Mouse (Mus musculus): ENCODE data around the gene C1rl. TPM values are rescaled to one million over a fixed set of nuclear protein-coding genes. Genes with fewer than 3 reads are reported as not detected.
A peak's percentile ranks its signal among the peaks of the same experiment; 100 is the strongest.
"Not testable (repeated sequence)": the region's sequence is repeated elsewhere in the genome, so short reads cannot be mapped to it uniquely, and the experiment has no call there.

Gene C1rl
- total RNA-seq, 2 experiments from 2014 or later, result 0.25 to 0.37 TPM

DNA sequence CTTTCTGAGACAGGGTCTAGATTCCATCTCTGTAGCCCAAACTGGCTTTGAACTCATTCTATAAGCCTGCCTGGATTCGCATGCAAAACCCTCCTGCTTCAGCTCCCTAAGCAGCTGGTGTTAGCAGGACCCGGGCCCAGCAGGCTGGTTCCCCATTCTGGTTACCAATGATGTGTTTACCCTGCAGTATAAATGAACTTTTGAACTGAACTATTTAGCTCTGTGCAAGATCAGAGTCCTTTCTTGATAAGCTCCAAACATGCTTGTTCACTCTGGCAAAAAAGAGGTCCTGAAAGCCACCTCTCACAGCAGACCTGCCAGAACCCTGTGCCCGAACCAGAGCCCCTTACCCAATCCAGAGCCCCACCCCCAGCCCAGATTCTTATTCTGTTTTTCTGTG is 35.0 kb downstream of the C1rl start:
- TF ChIP-seq CTCF (IDR thresholded peaks at IDR 0.05), result no peak
- intact Hi-C loops (cut with DNase I), result no loop called here
- no peak overlapping the region for H3K27ac ChIP-seq
- no peak for DNase-seq (ENCODE audit: extremely low spot score in 1 of 2, low spot score in 2 of 2)
- no peak overlapping the region for H3K4me3 ChIP-seq

DNA sequence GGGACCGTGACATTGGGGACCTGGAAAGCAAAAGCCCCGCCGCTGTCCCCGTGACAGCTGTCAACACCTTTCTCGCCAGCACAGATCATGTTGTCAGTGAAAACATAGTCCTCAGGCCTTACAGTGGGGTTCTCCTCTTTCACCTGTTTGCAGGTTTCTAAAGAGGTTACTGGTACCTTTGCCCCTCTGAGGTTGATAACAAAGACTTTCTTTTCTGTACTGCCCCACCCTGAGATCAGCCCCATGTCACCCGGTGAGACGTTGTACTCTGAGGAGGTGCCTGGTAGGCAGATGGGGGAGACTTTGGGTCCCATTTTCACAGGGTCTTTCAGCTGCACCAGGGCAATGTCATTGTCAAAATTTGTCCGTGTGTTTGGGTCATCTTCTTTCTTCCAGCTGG is 38.2 kb downstream of the C1rl start:
- intact Hi-C loops (cut with DNase I), result no loop called here
- no peak for TF ChIP-seq CTCF (IDR thresholded peaks at IDR 0.05)

DNA sequence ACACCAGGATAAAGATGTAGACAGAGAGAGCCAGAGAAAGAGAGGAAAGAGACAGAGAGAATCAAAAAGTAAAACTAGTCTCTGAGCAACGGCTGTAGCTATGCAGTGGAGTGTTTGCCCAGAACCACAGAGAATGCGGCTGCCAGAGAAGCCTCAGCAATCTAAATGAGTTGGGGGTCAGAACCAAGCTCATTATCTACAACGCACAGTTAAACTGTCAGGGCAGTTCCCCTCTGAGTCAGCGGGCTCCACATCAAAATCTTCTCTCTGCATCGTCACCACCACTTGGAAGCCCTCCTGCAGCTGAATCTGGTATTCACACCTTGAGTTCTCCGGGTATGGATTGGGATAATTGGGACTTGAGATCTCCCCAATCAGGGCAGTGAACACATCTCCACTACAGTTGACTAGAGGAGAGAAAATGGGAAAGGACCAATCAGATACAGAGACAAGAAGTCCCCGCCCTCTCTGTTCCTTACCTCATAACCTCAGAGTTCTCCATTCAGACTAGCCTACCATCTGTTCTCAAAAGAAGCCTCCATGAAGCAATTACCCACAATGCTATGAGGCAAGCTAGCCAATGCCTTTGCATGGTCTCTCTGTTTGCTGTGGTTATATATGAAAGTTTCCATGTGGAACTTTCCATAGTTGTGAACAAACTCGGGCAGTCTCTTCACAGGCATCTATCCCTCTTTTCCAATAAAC is 43.4 kb downstream of the C1rl start:
- intact Hi-C loops (cut with DNase I); H3K27ac ChIP-seq; H3K4me3 ChIP-seq; DNase-seq (ENCODE audit: extremely low spot score in 1 of 2, low spot score in 2 of 2): not testable (repeated sequence)

More for the DNA sequence above, 38.2 kb downstream of the C1rl start:
- DNase-seq (ENCODE audit: extremely low spot score in 1 of 2, low spot score in 2 of 2), result no peak
- H3K27ac ChIP-seq, result no peak overlapping the region
- no peak overlapping the region for H3K4me3 ChIP-seq

DNA sequence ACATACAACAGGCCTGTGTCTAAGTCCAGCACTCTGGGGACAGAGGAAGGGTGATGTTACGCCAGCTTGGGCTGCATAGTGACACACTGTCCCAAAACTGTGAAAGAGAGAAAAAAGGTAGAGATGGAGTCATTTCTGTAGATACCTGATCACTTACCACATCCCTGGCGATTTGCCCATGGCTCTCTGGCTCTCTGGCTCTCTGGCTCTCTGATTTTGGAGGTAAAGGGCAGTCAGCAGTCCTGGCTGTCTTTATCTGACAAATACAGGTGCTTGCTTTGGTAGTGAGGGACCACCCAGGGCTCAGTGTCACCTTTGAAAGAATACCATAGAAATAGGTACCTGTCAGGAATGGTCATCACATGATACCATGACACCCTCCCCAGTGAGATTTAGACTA is 48.3 kb downstream of the C1rl start:
- intact Hi-C loops (cut with DNase I); DNase-seq (ENCODE audit: extremely low spot score in 1 of 2, low spot score in 2 of 2); H3K4me3 ChIP-seq; H3K27ac ChIP-seq: not testable (repeated sequence)

DNA sequence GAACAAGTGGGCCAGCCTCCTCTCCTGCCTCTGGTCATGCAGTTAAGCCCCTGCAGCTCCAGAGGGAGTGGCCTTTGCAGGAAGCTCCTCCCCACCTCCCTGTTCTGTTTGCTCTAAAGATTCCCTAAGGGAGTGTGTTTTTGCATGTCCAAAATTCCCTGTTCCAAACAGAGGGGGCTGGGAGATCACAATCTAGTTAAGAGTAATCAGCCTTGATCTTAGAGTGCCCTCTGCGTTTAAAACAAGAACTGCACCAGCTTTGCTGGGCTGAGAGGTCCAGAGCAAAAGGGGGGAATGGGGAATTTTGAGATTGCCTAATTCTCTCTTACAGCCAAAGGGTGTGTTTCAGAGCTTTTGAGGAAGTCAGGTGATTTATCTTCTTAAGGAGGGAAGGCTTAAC is 49.4 kb downstream of the C1rl start, which contains the start of gene C1s1:
C1s1 (minus strand) TSS at position 76 of the 400 bp plus-strand sequence.
- intact Hi-C loops (cut with DNase I), result loop anchor here (1.0 to 2.0 kb wide), 3 partner anchors 29 to 61 kb away; partner anchors contain the start of genes C1ra and C1rl
- H3K4me3 ChIP-seq, H3K27ac ChIP-seq: not testable (repeated sequence)
- DNase-seq (ENCODE audit: extremely low spot score in 1 of 2, low spot score in 2 of 2), result peak; percentile 26 to 49
- peak; percentile 68 for TF ChIP-seq CTCF (IDR thresholded peaks at IDR 0.05)

DNA sequence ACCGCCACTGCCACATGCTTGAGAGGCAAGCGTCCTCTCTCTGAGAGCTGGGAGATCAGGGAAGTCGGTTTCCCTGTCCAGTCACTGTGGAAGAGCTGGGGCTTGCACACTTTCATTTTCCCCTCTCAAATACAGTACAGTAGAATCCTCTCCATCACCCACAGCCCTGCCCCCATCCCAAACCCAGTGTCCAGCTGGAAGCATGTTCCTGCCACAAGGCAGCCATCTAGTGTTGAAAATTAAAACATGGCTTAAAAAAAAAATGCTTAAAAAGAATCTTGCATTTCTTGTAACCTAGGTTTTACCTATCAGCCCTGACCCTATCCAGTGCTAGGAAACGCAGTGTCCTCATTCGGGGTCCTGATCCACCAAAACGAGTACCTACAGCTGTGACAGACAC is 51.6 kb downstream of the C1rl start:
- no peak overlapping the region for H3K27ac ChIP-seq
- DNase-seq (ENCODE audit: extremely low spot score in 1 of 2, low spot score in 2 of 2), result no peak
- peak; percentile 34 for TF ChIP-seq CTCF (IDR thresholded peaks at IDR 0.05)
- H3K4me3 ChIP-seq, result no peak overlapping the region
- intact Hi-C loops (cut with DNase I), result no loop called here

DNA sequence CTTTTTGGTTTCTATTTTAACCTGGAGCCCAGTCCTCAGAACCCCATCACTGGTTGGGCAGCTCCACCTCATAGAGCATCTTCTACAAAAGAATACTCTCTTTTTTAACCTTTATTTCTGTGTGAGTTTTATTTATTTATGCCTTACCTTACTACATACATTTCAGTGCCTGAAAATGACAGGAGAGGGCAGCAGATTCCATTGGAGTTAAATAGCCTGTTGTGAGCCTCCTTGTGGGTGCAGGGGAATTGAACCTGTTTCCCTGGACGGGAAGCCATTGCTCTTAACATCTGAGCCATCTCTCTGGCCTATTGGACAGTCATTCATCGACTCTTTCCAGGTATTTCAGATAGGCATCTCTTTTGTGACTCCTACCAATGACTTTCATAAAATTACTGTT is 52.5 kb downstream of the C1rl start:
- intact Hi-C loops (cut with DNase I), result no loop called here
- no peak overlapping the region for H3K4me3 ChIP-seq
- TF ChIP-seq CTCF (IDR thresholded peaks at IDR 0.05), result peak; percentile 21
- H3K27ac ChIP-seq, result no peak overlapping the region
- DNase-seq (ENCODE audit: extremely low spot score in 1 of 2, low spot score in 2 of 2), result no peak

DNA sequence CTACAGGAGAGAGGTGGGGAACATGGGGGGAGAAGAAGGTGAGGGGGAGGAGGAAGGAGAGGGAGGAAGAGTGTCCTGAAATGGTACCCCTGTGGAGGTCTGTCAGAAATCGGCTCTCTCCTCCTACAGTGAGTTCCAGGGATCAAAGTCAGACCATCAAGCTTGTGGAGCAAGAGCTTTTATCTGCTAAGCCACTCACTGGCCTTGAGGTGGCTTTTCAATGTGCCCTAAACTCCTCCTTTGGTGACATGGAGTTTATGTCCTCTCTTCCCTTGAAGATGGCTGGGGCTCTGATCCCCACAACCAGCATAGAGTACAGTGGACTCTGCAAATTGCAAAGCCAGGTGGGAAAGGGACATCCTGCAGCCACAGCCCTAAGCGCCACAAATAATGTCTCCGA is 55.1 kb downstream of the C1rl start:
- H3K27ac ChIP-seq; DNase-seq (ENCODE audit: extremely low spot score in 1 of 2, low spot score in 2 of 2); H3K4me3 ChIP-seq; intact Hi-C loops (cut with DNase I): not testable (repeated sequence)

DNA sequence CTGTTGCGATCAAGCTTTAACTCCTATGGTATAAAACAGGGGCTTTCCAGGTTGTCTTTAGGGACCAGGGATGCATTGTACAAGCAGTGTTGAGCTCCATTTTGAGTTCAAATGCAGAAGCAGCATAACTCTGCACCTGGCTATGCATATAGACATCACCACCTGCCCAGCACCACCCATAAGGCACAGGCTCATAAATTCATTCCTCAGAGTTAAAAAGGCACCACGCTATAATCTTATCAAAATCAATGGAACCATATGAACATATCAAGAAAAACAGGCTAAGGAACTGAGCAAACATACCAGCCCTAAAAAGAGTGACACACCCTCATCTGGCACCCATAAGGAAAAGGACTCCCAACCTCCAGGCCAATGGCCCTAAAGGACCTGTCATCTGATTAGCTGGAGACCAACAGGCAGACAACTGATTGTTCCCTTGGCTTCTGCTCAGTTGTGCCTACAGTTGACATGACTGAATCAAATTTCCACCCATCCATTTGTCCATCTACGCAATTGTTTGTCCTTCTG is 56.2 kb downstream of the C1rl start:
- intact Hi-C loops (cut with DNase I), result no loop called here
- no peak for TF ChIP-seq CTCF (IDR thresholded peaks at IDR 0.05)
- no peak for DNase-seq (ENCODE audit: extremely low spot score in 1 of 2, low spot score in 2 of 2)
- Histone ChIP-seq H3K27ac (no peak overlapping the region), H3K4me3 (no peak overlapping the region)

DNA sequence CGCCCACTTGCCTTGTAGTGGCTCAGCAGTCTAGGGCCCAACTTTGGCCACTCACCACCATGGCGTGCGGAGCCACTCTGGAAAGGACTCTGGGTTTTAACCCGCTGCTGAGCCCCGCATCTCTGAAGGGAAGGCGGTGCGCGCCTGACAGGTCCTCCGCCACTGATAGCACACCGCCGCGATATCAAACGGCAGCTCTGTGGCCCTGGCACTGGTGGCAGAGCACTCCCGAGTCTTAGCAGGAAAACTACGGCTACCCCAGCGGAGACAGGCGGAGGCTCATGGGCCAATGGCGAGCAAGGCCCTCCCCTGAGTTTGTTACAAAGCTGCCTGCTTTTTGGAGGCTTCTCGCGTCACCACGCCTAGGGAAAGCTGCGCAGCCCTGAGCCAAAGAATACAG is 59.9 kb downstream of the C1rl start:
- no peak for DNase-seq (ENCODE audit: extremely low spot score in 1 of 2, low spot score in 2 of 2)
- Histone ChIP-seq H3K4me3 (no peak overlapping the region), H3K27ac (no peak overlapping the region)
- intact Hi-C loops (cut with DNase I), result no loop called here
- no peak for TF ChIP-seq CTCF (IDR thresholded peaks at IDR 0.05)

DNA sequence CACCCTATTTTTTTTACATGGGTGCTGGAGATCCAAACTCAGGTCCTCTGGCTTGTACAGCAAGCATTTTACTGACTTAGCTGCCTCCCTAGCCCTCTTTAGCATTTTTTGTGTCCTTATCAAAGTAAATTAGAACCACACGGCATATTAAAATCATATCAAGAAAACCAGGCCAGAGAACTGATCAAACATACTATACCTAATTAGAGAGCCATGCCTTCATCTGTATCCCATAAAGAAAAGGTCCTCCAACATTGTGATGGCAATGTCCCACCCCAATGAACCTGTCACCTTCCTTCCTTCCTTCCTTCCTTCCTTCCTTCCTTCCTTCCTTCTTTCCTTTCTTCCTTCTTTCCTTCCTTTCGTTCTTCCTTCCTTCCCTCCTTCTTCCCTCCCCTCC is 63.0 kb downstream of the C1rl start:
- intact Hi-C loops (cut with DNase I); H3K27ac ChIP-seq; DNase-seq (ENCODE audit: extremely low spot score in 1 of 2, low spot score in 2 of 2); H3K4me3 ChIP-seq: not testable (repeated sequence)

Other genes with a start within 250 kb of the C1rl start
- 1 to 10 TPM; 2.7 to 3.6 TPM for gene Cd163, start 188.5 kb upstream of the C1rl start, total RNA-seq (2021)
- 10 to 100 TPM; 65.7 to 65.9 TPM for gene Pex5, start 78.0 kb upstream of the C1rl start, total RNA-seq (2021)
- gene Clstn3, start 28.3 kb upstream of the C1rl start, total RNA-seq (2021), result 100 to 1,000 TPM; 393 to 399 TPM
- 1 to 10 TPM; 1.5 to 1.8 TPM for gene C1ra, start 19.3 kb downstream of the C1rl start, total RNA-seq (2021)
- 1 to 10 TPM; 1.2 to 1.5 TPM for gene C1s1, start 49.2 kb downstream of the C1rl start, total RNA-seq (2021)
- under 1 TPM; 0.14 to 0.20 TPM for gene C1rb, start 77.2 kb downstream of the C1rl start, total RNA-seq (2021)
- under 1 TPM; 0.23 to 0.36 TPM for gene C1s2, start 143.0 kb downstream of the C1rl start, total RNA-seq (2021)
- gene Lpcat3, start 169.9 kb downstream of the C1rl start, total RNA-seq (2021), result 10 to 100 TPM; 20.5 to 21.5 TPM
- 10 to 100 TPM; 47.4 to 50.9 TPM for gene Emg1, start 219.1 kb downstream of the C1rl start, total RNA-seq (2021)
- 100 to 1,000 TPM; 115 to 120 TPM for gene Phb2, start 219.2 kb downstream of the C1rl start, total RNA-seq (2021)
- gene Ptpn6, start 245.6 kb downstream of the C1rl start, total RNA-seq (2021), result 1 to 10 TPM; 3.3 to 4.0 TPM
- gene Grcc10, start 248.3 kb downstream of the C1rl start, total RNA-seq (2021), result 100 to 1,000 TPM; 298 to 309 TPM

Measured in left cerebral cortex, adult 2 months (tissue).